Mouse (Mus musculus) ES-CJ7 (cell line): Measurements from ENCODE around the gene Gstp1.
"Not testable (repeated sequence)": the region's sequence is repeated elsewhere in the genome, so short reads cannot be mapped to it uniquely, and the experiment has no call there.

Experiments
- DNase-seq: peaks from one replicate; pipeline ENCODE4 v3.0.0; 2011; ENCODE audit warnings: low read depth, low spot score

Gene Gstp1

DNA sequence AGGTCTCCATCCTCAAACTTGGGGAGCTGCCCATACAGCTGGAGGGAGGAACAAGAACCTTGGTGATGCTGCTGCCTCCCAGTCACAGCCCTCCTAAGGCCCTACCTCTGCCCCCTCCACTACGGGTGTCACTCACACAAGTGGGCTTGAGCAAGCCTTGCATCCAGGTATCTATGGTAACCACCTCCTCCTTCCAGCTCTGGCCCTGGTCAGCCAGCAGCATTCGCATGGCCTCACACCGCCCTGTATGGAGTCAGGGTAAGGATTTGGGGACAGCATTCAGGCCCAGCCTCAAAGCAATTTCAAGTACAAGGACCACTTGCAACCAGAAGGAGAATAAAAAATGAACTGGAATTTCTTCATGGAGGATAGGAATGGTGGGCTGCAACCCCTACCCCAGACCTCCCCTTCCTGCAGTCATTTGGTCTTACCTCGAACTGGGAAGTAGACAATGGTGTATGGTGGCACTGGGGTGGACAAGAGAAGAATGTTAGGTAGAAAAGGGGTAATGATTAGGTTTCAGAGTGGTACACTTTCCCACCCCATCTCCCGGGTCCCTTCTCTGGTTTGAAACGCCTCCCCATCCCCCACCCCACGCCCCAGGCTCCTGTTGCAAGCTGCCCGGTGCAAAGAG, 514 bp downstream of the Gstp1 start:
- not testable (repeated sequence) for DNase-seq

GRCm38 (mm10) chr19:4036327-4037045, 1.3 kb downstream of the Gstp1 start:
- DNase-seq: no peak

GRCm38 (mm10) chr19:4033742-4034141, 4.0 kb downstream of the Gstp1 start:
- no peak for DNase-seq

DNA sequence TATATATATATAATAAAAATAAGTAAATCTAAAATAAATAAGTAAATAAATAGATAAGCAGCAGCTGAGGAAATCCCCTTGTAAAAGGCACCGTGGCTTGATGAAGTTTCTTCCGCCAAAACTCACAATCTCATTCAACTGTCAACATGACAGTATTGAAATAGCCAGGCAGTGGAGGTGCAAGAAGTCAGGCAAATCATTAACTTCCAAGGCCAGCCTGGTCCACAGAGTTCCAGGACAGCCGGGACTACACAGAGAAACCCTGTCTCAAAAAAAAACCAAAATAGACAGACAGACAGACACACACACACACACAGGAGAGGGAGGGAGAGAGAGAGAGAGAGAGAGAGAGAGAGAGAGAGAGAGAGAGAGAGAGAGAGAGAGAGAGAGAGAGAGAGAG, 4.5 kb downstream of the Gstp1 start:
- DNase-seq: no peak

DNA sequence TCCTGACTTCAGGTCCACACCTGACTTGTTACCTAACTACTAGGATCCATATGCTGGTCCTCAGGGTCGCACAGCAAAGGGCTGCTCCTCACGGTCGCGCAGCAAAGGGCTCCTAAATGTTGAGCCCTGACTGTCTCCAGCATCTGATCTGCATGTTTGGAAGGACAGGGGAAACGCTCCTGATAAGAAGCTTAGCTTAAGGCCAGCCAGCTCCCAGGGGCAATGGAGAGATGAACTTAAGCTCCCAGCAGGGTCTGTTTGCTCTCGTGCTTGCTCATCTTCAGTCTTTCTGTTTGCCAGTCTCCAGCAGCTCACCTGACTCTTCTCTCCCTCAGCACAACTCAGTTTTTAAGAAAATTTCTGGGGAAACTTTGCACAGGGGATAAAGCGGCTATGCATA, 5.1 kb downstream of the Gstp1 start:
- DNase-seq: no peak

DNA sequence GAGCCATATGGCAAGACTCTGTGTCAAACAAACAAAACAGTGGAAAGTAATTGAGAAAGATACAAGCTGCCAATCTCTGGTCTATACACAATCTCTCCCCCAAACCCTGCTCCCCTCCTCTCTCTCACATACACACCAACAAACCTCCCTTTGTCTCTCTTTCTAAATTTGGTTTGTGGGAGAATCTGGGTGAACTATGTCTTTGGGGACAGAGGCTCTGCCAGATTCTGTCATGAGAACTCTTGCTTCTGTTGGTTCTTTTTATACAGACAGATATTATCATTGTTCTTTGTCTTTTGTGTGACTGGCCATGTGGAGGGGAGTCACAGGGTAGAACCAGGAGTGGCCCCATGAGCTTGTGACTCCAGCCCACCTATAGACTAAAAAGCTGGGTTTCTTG, 10.2 kb downstream of the Gstp1 start:
- no peak for DNase-seq

GRCm38 (mm10) chr19:4023185-4023584, 14.6 kb downstream of the Gstp1 start:
- DNase-seq: no peak

DNA sequence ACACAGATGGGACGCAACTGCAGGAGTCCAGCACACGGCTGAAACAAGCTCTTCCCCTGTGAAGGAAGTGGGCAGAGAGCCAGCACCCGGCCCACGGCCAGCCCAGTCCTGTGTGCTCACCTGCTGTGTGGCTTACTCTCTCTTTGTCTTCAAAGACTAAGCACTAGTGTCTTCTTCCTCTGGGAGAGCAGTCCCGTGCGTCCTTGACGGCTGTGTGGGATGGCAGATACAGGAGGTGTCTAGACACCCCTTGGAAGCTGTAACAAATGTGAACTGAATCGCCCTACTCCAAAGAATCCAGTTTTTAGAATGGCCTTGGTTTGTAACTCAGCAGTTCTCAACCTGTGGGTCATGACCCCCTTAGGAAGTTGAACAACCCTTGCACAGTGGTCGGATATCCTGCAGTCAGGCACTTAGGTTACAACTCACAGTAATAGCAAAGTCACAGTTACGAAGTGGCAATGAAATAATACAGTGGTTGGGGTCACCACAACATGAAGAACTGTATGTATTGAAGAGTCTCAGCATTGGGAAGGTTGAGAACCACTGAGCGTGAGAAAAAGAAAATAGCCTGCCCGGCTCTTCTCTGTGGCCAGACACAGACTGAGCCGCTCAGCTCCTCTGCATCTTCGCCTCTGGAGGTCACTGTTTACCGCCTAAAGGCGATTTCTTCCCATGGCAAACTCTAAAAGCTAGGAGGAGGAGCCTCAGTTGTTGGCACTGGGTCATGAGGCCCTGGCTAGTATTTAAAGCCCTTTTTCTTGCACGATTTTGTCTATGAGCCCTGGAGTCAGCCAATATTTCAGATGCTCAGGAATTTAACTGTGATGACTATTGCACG, 18.8 kb downstream of the Gstp1 start:
- peak; percentile 85 for DNase-seq

DNA sequence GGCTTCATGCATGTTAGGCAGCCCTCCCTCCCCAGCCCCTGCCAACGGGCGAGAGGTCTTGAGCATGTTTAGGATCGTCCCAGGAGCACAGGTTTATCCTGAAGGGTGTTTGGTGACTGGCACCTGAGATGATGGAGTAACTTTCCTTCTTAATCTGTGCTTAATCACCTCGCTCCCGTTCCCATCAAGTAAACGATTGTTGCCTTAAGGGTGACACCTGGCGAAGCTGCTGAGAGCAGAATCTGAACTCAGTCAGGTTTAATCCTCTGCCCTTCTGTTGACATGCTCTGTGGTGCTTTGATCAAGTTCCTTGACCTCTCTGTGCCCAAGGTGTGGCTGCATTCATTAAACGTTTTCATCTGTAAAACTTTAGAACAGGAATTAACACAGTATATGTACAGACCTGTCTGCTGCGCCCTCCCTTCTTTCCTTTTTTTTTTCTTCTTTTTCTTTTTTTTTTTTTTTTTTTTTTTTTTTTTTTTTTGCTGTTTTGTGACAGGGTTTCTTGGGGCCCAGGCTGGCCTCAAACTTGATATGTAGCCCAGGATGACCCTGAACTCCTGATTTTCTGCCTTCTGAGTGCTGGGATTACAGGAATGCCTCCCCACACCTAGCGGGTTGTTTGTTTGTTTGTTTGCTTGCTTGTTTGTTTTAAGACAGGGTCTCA, 19.7 kb downstream of the Gstp1 start:
- no peak for DNase-seq

DNA sequence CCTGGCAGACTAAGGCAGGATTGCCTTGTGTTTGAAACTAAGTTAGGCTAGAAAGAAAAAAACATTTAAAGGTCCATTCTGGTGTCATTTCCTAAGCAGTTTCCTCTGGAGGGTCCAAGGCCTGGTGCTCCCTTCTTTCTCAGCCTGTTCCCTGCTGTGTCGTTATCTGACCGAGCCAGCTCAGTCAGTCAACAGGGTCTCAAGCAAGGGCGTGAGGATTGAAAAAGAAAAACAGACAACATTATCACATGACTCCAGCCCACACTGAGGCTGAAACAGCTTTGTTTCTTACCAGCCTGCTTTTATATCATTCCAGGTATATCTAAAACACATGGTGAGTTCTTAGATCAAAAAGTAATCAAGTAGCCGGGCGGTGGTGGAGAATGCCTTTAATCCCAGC, 22.1 kb downstream of the Gstp1 start:
- DNase-seq: no peak

DNA sequence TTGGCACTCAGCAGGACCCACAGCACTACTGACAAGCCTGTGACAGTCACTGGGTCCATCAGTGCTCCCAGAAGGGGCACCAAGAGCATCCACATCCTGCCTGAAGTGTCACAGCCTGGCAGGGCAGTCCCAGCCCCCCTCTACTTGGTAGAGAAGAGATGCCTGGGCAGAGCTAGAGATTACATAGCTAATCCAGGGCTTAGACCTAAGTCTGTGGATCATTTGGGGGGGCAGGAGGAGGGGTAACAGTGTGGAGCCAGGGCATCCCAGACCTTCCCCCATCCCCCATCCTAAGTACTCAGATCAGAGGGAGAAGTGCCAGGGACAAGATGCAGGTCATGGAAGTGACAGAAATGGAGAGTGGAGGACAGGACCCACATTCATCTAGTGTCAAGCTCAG, 23.0 kb downstream of the Gstp1 start:
- no peak for DNase-seq

DNA sequence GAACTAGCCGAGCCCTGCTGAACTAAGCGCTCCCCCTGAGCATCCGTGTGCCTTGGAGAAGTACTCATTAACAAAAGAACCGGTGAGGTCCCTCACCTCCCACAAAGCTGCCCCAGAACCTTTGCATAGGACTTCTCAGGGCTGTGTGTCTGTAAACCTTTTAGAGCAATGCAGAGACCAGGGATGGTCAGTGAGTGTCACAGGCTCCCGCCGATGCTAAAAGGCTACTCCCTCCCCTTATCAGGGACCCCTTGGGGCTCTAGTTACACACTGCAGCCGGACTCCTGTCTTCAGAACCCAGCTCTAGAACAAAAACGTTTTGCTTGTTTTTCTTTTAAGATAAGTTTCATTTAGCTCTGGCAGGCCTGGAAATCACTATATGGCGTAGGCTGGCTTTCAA, 24.7 kb downstream of the Gstp1 start:
- DNase-seq: no peak

DNA sequence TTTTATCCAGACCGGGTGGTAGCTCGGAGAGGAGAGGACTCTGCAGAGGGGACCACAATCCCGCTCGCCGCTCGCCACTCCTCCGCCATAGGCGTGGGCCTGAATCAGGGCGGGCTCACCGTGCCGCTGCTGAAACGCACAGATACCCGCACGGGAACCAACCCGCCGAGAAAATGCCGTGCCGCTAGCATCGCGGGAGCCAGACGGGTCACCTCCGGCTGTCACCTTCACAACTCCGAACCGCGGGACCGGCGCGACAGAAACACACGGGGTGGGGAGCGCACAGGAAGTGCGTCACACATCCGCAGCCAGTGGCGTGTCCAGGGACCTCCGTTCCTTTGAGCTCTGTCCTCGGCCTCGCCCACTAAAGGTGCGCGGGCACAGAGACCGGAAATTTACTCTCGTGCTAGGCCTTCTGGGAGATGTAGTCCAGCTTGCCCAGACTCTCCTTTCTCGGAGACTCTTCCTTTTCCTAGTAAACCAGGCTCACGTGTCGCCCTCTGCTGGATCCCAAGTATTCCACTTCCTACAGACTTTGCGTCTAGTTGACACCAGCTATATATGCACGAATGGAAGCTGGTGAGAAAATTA, 25.3 kb downstream of the Gstp1 start, which contains the start of gene Ndufv1:
Ndufv1 (minus strand) TSS at position 375 of the 591 bp plus-strand sequence.
- DNase-seq: peak; percentile 99

GRCm38 (mm10) chr19:4011086-4011485, 26.7 kb downstream of the Gstp1 start:
- no peak for DNase-seq

GRCm38 (mm10) chr19:4005971-4006370, 31.8 kb downstream of the Gstp1 start:
- DNase-seq: no peak

DNA sequence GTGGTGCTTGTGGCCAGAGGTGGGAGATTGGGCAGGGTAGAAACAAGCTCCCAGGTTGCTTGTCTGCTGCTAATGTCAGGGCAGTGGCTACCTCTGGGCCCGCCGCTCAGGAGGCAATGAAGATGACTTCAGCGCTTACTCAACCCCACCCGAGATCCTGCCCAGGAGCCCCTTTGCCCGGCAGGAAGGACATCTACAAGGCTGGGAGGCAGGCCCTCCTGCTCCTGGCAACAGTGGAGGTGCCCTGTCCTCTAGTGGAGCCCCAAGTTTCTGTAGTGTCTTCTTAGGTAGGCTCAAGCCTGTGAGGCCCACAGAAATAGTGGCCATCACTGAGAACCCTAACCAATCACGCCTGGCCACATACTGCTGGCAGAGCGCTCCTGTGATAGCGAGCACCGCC, 32.7 kb downstream of the Gstp1 start:
- no peak for DNase-seq

GRCm38 (mm10) chr19:4004331-4004730, 33.5 kb downstream of the Gstp1 start:
- no peak for DNase-seq

- no peak for DNase-seq
These were observed 34.1 kb downstream of the Gstp1 start for GRCm38 (mm10) chr19:4003641-4004040.

DNA sequence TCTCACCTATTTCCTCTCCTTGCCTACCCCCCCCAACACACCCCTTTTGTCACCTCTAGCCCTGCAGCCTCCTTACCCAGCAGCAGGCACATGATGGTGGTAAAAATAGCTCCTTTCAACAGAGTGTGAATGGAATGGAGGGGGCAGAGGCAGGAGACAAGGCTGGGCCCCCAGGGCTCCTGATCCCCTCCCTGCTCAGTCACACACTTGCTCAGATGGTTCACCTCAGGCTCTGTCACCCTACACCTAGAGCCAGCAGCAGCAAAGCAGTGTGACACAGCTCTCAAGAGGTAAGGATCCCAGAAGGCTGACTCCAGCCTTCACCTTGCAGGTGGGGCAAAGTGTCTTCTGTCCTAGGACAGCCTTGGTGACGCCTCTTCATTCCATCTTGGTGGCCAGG, 34.7 kb downstream of the Gstp1 start, which contains the start of gene Doc2g:
Doc2g (plus strand) TSS at position 202 of the 400 bp plus-strand sequence.
- DNase-seq: no peak

DNA sequence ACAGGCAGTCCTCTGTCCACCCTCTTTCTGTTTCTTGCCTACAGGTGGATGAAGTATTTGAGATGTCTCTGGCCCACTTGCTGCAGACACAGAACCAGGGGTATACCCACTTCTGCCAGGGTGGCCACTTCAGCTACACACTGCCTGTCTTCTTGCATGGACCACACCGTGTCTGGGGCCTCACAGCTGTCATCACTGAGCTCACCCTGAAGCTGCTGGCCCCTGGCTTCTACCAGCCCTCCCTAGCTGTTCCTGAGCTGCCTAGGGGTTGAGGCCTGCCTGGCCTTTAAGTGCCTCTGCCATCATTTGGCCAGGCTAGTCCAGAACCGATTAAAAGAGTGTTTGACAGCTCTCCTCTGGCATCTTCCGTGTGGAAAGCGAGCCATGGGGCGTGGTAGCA, 36.0 kb downstream of the Gstp1 start:
- no peak for DNase-seq

GRCm38 (mm10) chr19:4000949-4001525, 36.7 kb downstream of the Gstp1 start:
- DNase-seq: no peak
